Mouse (Mus musculus) neural tube, embryonic 11.5 days (tissue): ENCODE results near the gene Neurod1. TPM values are rescaled to one million over a fixed set of nuclear protein-coding genes. Genes with fewer than 3 reads are reported as not detected.

Source experiments
- polyA plus RNA-seq: library from polyadenylated mRNA; unstranded; fragments of >200 nt; fragmentation: Nextera tagmentation; extraction: Ambion mirVana; gene quantifications from 2 replicates; pipeline ENCODE4 v1.2.1, GENCODE M21; 2014

Gene Neurod1
- polyA plus RNA-seq, 1 experiment from 2014 or later: 44.8 TPM

Other genes with a start within 250 kb of the Neurod1 start
- 7.9 and 8.0 TPM in 2 replicates for gene Itga4, start 201.3 kb downstream of the Neurod1 start, polyA plus RNA-seq
- 2.5 and 6.2 TPM in 2 replicates for gene Cerkl, start within 50 bp of the Neurod1 start, polyA plus RNA-seq
- gene Itprid2, start 178.6 kb upstream of the Neurod1 start, polyA plus RNA-seq: 10.0 and 12.2 TPM in 2 replicates